Mouse (Mus musculus) intestine, embryonic 16.5 days (tissue): ENCODE measurements around the gene Vmn2r49. TPM values are rescaled to one million over a fixed set of nuclear protein-coding genes. Genes with fewer than 3 reads are reported as not detected.
"Not testable (repeated sequence)": the region's sequence is repeated elsewhere in the genome, so short reads cannot be mapped to it uniquely, and the experiment has no call there.

ENCODE experiments used
- ATAC-seq: fragments of 200-750 bp; cut with Nextera tagmentation; 2 replicates; pipeline ENCODE4 v1.8.0; 2017; ENCODE audit warnings: moderate TSS enrichment, moderate library complexity
- H3K27ac ChIP-seq: fragments of 300-500 bp; sonication (generic); 2 replicates; pipeline ENCODE4 v1.5.1; 2014; ENCODE audit warnings: mild to moderate bottlenecking, low read length
- H3K27me3 ChIP-seq: fragments of 300-500 bp; sonication (generic); replicated peaks from 2 replicates; pipeline ENCODE4 v1.6.1; 2014; ENCODE audit warnings: low read length, control low read depth, mixed read lengths; ENCODE audit not compliant: control insufficient read depth, insufficient read depth
- H3K36me3 ChIP-seq: fragments of 300-500 bp; sonication (generic); 2 replicates; pipeline ENCODE4 v1.6.1; 2014; ENCODE audit warnings: low read length, control low read depth; ENCODE audit not compliant: control insufficient read depth, insufficient read depth
- H3K4me1 ChIP-seq: fragments of 300-500 bp; sonication (generic); 2 replicates; pipeline ENCODE4 v1.6.1; 2014; ENCODE audit warnings: low read length, control low read depth, mixed read lengths; ENCODE audit not compliant: control insufficient read depth, insufficient read depth
- H3K4me2 ChIP-seq: fragments of 300-500 bp; sonication (generic); 2 replicates; pipeline ENCODE4 v1.6.1; 2014; ENCODE audit warnings: low read depth, low read length, control low read depth
- H3K4me3 ChIP-seq: fragments of 300-500 bp; sonication (generic); 2 replicates; pipeline ENCODE4 v1.5.1; 2014; ENCODE audit warnings: mild to moderate bottlenecking, low read length
- H3K9ac ChIP-seq: fragments of 300-500 bp; sonication (generic); 2 replicates; pipeline ENCODE4 v1.6.1; 2014; ENCODE audit warnings: low read depth, low read length
- H3K9me3 ChIP-seq: fragments of 300-500 bp; sonication (generic); 2 replicates; pipeline ENCODE4 v1.6.1; 2016; ENCODE audit warnings: low read length, control low read depth; ENCODE audit not compliant: control insufficient read depth
- WGBS: fragments of 180-500 bp; shearing (Covaris S2); extraction: QIAGEN DNeasy Blood & Tissue Kit; methylation state at CpG from one replicate; pipeline ENCODE4 v1.1.7; 2014; 5-methylcytosine and 5-hydroxymethylcytosine counted together
- polyA plus RNA-seq: library from polyadenylated mRNA; unstranded; fragments of >200 nt; fragmentation: Nextera tagmentation; extraction: Ambion mirVana; gene quantifications from 2 replicates; pipeline ENCODE4 v1.2.1, GENCODE M21; 2015

Gene Vmn2r49
- polyA plus RNA-seq: not detected in 2 replicates

GRCm38 (mm10) chr7:9992157-9992556, at the start of gene Vmn2r49:
Vmn2r49 (minus strand) TSS chr7:9992257.
- H3K4me3 ChIP-seq, H3K27me3 ChIP-seq, H3K27ac ChIP-seq, H3K9me3 ChIP-seq, H3K36me3 ChIP-seq, H3K4me2 ChIP-seq, ATAC-seq, H3K9ac ChIP-seq, H3K4me1 ChIP-seq: not testable (repeated sequence)
- WGBS: no CpG with 5 or more reads among the region's 2 CpGs

GRCm38 (mm10) chr7:9953485-9953884, 38.6 kb downstream of the Vmn2r49 start, which contains the start of gene Vmn2r48:
Vmn2r48 (minus strand) TSS chr7:9953585.
- H3K9ac ChIP-seq: not testable (repeated sequence)
- 81% methylated on average over 2 of the region's 2 CpGs for WGBS

More at GRCm38 (mm10) chr7:9953485-9953884, 38.6 kb downstream of the Vmn2r49 start, which contains the start of gene Vmn2r48:
- H3K27me3 ChIP-seq, H3K9me3 ChIP-seq, H3K27ac ChIP-seq, H3K36me3 ChIP-seq, ATAC-seq, H3K4me3 ChIP-seq, H3K4me2 ChIP-seq, H3K4me1 ChIP-seq: not testable (repeated sequence)

Other genes with a start within 250 kb of the Vmn2r49 start
- not detected in 2 replicates for gene Vmn2r46, start 221.7 kb downstream of the Vmn2r49 start, polyA plus RNA-seq
- gene Vmn2r47, start 150.9 kb downstream of the Vmn2r49 start, polyA plus RNA-seq: not detected in 2 replicates
- gene Vmn2r48, start 38.7 kb downstream of the Vmn2r49 start, polyA plus RNA-seq: not detected in 2 replicates
- not detected in 2 replicates for gene Vmn2r50, start 61.0 kb upstream of the Vmn2r49 start, polyA plus RNA-seq
- gene Vmn2r51, start 113.5 kb upstream of the Vmn2r49 start, polyA plus RNA-seq: not detected in 2 replicates
- gene Vmn2r52, start 184.3 kb upstream of the Vmn2r49 start, polyA plus RNA-seq: not detected in 2 replicates